Mouse (Mus musculus): ENCODE results near the gene Kazn.

Gene Kazn

DNA sequence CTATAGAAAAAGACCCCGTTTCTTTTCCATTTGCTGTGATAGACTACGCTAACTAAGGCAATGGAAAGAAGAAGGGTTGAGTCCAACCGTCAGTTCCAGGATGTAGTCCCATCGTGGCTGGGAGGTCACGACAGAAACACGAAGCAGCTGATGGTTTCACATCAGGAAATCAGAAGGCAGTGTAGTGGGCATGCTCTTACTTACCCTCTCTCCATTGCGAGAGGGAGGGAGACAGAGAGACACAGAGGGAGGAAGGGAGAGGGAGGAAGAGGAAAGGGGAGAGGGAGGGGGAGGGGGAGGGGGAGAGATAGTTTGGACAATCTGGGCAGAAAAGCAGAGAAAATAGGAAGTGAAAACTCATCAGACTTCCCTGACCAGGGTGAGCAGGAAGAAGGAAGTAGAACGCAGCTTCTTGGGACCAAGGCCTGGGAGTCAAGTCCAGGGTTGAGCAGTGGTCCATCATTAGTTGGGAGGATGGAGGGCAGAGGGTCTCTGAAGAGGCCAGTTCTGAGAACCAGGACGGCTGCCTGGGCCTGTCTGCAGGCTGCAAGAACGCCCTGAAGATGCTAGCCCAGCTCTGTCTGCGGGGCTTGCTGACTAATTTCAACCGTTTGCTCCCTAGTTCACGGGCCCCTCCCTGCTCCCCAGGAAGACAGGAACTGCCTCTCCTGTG lies 165.0 kb downstream of the Kazn start:
- no peak for DNase-seq

DNA sequence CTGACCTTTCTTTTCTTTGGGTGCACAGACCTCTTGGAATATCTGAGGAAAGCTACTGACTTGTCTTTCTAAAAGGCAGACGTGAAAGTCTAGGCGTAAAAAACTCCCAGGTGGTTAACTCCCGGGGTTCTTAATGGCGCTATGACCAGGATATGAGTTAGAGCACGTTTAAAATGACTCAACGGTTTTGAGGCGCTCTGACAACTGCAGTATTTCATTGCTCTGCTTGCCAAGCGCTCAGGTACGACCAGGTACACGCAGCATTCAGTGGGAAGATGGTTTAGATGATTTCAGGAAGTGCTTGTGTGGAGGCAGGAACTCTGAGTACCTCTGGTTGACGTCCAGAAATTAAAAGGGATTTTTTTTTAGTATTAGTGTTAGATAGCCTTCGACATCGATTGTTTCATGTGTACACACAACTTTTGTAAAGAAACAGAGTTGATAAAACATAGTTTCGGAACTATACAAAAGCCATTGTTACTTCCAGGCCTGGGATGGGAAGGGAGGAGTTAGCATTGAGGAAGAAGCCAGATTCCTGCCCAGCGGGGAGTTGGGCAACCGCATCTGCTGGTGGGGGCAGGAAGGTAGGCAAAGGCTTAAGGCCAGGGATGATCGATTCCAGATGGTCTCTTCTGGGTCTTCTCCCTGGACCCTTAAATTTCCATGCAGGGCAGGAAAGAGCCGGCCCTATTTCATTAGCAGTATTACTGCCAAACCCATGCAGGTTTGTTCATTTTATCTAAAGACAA lies 167.8 kb downstream of the Kazn start:
- peak; percentile 81 to 85 for DNase-seq

DNA sequence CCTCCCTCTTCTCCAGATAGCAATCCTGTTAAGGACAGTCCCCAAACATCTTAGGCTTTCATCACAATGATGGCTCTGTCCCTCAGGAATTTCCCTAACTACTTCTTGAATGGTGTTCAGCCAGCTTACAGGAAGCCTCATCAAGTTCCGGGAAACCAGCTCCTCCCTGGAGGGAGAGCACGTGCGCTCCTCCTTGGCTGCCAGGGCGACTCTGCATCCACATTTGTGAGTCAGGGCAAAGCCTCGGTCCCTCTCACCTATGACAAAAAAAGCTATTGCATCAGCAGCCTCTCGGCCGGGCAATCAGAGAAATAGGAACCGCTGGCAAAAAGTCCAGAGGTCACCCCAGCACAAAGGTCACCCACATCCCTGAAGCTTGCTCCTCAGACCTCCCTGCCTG lies 168.4 kb downstream of the Kazn start:
- DNase-seq, result no peak

DNA sequence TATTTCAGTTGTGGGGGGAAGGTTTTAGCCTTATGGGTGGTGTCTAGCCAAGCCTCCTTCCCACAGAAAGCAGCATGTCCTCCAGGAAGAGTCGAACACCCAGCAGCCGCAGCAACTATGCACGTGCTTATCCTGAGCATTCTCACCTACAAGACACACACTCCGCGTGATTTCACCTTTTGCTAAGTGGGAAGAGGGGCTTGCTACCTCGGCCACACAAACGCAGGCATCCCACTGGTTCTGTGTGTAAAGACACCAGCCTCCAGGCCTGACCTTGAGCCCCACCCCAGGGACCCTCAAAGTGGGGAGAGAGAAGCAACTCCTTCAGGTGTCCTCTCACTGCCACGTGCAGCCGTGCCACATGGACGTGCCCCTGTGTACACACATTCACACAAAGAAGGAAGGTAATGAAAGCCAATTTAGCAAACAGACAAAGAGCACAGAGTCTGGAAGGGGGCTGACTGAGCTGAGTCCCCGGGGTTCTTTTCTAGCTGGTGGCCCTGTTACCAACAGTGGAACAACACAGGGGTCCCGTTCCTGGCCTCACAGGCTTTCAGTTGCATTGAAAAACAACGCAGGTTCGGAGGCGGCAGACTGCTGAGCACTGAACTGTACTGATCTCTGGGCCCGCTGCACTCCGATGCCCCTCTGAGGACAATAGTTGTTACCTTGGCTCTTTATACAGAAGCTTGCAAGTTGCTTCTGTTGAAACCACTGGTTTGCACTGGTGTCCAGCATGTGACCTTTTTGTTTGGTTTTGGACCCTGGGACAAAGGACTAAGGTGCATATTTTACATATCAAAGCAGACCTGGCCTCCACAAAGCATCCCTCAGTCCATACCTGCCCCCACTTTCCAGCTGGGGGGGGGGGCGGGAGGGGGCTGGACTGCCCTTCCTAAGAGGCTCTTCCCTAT lies 170.0 kb downstream of the Kazn start:
- no peak for DNase-seq

DNA sequence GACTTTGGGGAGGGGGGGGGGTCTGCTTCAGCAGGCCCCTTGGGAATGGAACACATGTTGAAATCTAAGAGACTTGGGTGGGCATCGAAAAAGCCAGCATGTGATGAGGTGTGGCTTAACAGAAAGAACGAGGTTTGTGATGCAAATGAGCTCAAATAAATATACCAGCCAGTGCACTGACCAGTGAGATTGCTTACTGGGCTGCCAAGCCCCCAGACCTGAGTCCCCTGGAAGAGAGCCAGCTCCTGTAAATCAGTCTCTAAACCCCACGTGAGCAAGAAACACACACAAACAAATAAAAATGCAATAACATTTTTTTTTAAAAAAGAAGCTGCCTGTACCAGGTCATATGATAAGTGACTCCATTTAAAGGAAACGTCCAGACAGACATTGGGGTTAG lies 172.6 kb downstream of the Kazn start:
- no peak for DNase-seq

DNA sequence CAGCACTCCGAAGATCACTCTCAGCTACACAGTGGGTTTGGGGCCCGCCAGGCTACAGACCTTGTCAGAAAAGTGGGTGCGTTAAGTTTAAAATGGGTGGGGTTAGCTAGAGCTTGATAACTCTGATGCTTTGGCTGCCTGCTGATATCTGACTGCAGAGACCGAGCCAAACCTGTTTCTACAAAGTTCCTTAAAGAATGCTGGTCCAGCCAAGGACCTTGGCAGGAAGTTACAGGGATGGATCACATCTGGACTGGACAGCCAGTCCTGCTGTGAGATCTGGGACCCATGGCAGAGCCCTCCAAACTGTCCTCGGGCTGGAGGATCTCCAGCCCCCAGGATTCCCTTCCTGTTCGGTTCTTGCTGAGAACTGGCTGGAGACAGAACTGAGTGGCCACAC lies 173.4 kb downstream of the Kazn start:
- DNase-seq, result no peak

DNA sequence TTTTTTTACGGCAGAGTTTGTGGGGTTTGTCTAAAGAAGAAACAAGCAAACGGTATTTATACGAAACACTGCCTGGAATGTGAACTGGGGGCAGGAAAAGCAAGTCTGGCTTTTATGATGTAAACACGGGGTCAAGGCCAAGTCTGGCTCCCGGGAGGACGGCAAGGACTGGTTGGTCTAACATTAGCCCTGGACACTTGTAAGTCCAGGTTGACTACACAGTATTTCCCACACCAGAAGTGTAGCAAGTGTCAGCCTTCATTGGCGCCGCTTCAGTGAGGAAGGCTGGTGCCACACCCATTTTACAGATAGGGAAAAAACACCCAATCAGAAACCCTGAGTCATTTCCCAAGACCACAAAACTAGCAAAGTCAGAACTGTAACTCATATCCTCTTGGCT lies 173.9 kb downstream of the Kazn start:
- no peak for DNase-seq

DNA sequence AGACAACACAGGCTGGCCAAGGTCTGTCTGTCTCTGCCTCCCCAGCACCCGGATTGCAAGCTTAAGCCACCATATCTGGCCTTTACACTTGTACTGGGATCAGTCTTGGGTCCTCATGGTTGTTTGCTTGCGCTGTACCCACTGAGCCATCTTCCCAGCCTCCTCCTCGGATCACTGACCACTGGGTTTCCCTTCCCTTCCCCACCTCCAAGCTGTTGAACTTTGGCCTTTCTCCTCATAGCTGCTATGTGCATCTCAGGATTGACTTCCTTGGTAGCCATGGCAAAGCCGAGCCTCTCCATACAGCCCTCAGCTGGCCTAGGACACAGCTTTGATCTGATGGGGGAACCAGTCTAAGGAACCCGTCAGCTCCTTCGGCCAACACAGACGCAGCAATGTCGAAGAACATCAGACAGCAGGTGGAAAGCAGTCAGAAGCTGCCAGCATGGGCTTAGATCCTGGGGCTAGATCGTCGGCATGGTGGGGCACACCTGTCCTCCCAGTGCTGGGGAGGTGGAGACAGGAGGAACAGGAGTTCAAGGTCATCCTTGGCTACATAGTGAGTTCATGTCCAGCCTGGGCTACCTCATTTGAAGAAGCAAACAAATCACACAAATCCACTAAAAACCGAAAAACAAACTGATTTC lies 174.5 kb downstream of the Kazn start:
- no peak for DNase-seq

DNA sequence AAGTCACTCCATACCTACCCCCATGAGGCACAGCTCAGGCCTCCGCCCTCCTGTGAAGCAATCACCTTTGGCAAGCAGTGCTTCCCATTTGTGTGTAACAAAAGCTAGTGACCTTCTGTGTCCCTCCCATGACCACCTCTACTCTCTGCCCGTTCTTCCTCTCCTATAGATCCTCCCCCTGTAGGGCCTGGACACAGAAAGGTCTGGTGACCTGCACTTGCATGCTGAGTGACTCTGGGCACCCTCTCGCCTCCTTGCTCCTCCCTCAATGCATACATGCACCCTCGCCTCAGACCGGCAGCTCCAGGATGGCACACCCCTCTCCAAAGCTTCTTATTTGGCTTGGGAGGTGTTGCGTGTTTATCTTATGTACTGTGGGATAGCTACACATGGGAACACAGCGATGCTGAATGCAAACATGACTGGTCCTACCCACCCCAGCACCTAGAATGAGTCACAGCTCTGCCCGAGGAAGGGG lies 176.1 kb downstream of the Kazn start:
- no peak for DNase-seq

DNA sequence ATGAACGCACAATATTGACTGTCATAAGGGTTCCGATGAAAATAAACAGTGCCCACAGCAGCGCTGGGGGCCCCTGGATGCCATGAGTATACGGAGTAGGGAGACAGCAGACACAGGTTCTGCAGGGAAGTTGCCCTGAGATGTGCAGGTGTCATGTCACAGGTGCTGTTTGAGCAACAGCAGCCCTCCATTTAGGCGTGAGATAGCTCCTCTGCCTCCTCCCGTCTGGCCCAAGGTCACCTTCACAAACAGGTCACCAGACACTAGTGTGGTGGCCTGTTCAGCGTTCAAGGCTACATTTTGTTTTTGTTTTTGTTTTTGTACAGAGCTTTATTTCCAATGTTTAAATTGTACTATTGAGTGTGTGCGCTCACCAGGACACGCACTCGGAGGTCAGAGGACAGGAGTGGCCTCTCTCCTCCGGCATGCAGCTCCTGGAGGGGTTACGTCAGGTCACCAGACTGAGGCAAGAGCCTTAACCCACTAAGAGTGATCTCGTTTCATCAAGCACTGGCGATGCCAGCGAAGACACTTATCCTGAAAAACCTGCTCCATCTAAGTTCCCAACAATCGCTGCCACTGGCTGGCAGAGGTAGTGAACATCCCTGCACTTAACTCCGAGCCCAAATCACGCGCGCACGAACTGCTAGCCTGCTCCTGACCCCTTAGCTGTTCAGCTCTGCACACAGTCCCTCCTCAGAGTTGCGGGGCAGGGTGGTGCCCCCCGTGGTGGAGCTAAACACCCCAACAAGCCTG lies 177.5 kb downstream of the Kazn start:
- no peak for DNase-seq

DNA sequence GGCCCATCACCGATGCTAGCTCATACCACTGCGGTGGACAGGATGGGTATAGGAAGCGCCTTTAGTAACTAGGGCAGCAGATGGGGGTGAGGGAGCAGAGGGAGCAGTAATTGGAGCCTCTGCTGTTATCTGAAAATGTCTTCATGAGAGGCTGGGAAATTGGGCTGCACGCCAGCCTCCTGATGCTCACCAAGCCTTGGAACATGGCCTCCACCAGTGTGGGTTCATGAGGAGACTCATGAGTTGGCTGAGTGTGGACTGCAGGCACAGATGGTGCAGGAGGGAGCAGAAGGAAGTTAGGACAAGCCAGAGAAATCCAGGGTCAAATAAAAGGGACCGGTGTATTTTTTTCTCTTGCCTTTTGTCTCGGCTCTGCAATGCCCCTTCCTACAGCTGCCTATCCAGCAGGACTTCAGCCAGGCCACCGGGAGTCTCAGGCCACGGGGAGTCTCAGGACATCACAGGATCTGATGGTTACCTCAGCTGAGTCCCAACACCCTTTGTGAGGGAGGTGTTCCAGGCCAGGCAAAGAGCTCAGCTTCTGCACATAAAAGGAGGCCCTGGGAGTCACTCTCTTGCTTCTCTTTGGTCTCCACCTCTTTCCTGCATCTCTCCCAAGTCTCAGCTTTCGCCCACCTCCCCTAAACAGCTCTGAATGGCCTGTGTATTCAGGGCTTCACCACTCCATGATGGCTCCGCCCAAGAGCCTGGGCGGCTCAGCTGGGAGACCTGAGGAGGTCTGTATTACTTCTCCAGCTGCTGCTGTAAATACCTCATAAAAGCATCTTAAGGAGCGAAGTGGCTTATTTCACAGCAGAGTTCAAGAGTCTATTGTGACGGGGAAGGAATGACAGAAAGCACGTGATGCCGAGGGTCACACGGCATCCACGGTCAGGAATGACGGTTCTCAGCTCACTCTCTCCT lies 178.5 kb downstream of the Kazn start:
- peak; percentile 95 to 97 for DNase-seq

DNA sequence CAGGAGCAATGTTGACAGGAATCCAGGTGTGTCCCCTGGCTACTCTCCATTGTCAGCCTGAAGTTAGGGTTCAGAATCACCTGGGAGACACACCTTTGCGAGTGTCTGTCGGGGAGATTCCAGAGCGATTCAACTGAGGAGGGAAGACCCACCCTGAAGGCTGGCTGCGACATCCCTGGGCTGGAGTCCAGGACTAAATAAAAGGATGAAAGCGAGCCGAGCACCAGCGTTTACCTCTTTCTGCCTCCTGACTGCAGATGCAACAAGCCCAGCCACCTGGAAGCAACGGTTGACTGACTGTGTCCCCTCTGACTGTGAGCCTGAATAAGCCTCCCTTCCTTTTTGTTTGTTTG lies 179.4 kb downstream of the Kazn start:
- DNase-seq, result no peak

DNA sequence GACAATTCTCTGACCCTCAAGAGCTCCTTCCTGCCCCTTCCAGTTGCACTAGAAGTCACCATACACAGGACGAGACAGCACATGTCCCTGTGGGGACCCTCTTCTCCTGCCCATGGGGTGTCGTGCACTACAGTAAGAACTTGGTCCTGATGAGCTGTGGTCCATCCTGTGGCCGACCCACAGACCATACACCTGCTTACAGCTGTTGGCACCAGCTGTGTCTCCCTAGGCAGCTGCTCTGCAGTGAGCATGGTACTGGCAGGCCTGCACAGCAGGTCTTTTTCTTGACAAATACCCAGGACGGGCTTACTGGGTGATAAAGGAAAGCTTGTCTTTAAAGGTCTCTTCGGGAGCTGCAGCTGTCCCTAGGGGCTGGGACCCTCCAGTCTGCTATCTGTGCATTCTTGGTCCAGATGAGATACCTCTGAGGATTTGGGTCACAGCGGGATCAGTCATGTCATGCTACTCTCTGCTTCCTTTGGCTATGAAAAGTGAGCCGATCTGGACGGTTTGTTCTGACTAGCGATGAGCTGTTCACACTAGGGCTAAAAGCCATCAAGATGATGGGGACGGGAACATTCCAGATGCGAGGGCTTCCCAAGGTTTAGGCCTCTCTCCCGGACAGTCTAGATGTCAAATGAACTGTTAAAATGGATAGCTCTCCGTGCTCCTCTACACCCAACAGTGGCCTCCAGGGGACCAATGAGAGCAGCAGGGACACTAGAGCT lies 179.9 kb downstream of the Kazn start:
- DNase-seq, result no peak

DNA sequence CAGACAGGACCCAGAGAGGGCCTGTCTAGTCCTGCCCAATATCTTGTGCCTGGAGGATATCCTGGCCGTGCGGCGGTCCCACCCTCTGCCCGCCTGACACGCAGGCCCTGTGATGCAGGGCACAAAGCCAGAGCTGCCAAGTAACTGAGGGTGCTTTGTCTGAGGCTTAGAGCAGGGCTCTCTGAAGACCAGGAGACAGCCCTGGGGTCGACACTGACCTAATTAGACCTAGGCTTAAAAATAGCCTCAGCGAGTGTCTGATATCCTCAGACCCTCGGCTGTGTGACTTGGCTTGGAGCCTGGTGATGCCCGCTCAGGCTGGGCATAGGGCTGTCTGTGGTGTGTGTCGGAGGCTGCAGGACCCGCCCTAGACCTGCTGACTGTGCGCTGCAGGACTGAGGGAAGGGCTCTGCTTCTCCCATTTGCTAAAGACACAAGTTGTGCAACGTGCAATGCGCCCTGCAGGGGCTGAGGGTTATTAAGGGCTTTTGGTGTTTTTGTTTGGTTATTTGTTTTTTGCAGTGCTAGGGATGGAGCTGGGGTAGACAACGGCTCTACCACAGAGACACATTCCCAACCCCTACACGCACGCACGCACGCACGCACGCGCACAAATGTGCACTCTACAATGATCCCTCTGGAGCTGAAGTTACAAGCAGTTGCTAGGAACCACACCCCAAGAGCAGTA lies 181.5 kb downstream of the Kazn start:
- peak; percentile 60 to 62 for DNase-seq

DNA sequence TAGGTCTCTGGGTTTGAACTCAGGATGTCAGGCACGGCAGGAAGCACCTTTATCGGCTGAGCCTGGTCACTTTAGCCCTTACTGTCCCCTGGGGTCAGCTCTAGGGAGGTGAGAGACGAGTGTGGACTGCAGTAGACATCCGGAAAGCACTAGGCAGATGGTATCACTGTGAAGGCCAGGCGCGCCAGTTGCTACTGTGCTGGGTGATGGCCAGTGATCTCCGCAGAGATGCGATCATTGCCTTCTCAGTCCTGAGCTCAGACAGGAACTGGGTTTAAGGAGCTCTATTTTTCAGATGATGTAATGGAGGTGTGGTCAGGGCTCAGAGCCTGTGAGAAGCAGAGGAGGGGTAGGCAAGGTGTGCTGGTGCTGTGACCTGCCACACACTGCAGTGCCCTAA lies 183.6 kb downstream of the Kazn start:
- peak; percentile 78 to 82 for DNase-seq

DNA sequence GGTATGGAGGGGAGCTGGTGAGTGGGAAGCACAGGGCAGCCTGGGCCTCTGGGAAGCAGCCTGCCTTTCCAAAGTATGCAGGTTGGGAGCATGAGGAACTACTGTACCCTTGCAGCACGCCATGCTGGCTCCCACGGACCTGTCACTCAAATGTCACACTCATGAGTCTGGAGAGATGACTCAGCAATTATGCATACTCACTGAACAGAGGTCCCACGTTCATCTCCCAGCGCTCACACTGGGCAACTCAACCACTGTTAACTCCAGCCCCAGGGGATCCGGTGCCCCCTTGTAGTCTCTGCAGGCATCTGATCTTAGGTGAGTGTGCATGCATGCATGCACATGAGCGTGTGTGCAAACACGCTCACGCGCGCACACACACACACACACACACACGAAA lies 184.6 kb downstream of the Kazn start:
- DNase-seq, result no peak

DNA sequence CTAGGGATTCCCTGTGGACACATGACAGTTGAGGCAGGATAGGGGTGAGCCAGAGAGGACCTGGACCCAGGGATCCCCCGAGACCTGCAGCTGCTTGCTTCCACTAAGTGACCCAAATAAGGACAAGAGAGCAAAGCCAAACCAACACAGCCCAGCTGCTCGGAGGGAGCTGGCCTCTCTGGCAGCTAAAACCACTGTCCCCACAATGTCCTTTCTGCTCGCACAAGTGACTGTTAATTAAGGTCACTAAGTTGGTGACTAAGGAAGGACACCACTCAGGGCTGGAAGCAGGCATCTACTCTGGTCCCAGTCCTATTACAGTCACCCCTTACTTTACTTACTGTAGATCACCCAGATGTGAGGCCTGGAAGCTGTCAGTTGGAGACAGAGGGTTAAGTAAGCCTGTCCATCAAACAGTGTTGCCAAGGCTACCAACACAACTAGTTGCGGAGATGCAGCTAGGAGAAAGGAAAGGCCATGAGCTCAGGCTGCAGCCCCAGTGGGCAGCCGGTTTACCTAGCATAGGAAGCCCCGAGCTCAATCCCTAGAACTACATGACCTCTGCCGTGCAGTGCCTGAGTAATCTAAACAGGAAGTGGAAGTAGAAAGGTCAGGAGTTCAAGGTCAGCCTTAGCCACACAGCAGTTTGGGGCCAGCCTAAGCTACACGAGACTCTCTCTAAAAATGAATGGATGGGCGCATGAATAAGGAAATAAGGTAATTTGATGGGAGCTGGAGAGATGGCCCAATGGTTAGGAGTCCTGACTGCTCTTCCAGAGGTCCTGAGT lies 185.3 kb downstream of the Kazn start:
- DNase-seq, result no peak

DNA sequence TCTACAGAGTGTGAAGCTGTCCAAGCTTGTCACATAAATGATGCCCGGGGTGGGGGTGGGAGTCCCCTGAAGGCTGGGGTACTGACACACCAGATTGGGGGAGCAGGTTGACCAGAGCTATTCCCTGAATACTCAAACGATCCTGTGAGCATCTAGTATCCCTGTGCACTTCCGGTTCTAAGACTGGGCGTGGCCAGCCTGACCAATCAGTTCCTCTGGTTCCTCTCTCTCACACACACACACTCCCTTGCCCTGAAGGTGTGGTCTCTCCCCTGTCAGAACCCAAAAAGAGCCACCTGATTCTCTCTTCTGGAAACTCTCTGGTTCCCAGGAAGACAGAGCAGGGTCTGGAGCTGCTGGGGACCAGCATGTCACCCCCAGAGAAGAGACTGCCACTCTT lies 185.9 kb downstream of the Kazn start:
- no peak for DNase-seq
